Mouse (Mus musculus): ENCODE measurements around the gene Ttc8.

Ttc8 gene

DNA sequence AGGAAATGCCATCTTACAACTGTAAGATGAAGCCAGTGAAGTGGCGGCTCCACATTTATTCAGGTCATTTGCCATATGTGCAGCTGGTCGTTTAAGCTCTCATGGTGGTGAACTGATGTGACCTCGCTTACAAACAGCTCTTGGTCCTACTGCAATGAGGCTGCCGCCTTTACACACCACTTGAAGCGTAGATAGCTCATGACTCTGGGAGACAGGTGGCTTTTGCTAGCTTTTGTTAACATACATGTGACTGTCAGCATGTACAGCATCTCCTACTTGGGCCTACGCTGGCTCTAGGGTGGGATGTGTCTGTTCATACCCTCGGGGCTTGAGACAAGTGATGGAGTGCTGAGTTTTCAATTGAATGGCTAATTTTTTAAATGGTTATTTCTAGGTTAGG, 40.6 kb downstream of the Ttc8 start:
- ChIA-PET POLR2A (interaction anchor here in 1 of 4 experiments (1.9 kb wide), 1 partner anchor 12 kb away, joined by 4 read pairs; no protein-coding TSS in a partner anchor), CTCF (interaction anchor here in 1 of 4 experiments (0.5 kb wide), 1 partner anchor 1220 kb away, joined by 3 read pairs; no protein-coding TSS in a partner anchor)

DNA sequence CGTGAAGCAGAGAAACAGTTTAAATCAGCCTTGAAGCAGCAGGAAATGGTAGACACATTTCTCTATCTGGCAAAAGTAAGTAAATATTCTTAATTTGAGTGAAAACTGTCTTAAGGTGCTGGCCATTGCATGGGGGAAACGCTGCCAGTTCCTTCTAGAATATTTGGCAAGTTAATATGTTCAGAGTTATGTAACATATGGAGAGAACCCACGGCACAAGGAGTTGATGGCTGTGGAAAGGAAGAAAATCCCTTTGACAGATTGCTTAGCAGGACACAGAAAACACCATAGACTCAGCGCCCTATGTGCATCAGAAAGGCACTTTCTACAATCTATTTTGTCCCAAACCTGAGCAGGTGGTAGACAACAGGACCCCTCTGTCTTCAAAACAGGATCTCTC, 41.0 kb downstream of the Ttc8 start:
- POLR2A ChIA-PET: interaction anchor here in 1 of 4 experiments (1.9 kb wide), 1 partner anchor 12 kb away, joined by 4 read pairs; no protein-coding TSS in a partner anchor
- CTCF ChIA-PET: no interaction called here

DNA sequence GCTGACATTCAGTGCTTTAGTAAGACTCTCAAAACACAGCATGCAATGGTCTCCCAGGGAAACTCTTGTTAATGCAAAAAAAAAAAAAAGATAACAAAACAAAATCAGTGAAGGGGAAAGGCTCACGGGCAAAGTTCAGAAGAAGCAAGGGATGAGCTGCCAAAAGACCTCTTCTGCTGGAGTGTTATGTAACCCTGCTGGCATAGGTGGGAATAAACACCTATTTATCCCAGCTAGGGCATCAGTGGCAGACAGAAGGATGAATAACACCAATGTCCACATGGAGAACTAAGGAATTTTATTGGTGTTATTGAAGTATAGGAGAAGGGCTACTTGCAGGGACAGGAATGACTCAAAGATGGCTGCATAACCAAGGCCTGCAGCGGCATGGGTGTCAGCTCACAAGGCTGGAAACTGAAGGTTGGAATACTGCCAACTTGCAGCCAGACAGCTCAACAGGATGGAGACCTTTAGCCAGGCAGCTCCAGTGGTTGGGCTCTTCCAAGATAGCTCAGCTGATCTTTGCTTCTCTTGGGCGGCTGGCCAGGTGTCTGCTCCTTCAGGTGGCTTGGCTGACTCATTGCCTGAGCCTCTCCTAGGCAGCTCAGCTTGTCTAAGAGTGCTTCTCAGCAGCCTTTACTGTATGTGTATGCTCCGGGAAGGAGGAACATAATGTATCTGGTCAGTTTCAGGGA, 45.2 kb downstream of the Ttc8 start:
- CTCF ChIA-PET: no interaction called here
- POLR2A ChIA-PET: interaction anchor here in 1 of 4 experiments (0.9 kb wide), 1 partner anchor 13 kb away, joined by 3 read pairs; no protein-coding TSS in a partner anchor

DNA sequence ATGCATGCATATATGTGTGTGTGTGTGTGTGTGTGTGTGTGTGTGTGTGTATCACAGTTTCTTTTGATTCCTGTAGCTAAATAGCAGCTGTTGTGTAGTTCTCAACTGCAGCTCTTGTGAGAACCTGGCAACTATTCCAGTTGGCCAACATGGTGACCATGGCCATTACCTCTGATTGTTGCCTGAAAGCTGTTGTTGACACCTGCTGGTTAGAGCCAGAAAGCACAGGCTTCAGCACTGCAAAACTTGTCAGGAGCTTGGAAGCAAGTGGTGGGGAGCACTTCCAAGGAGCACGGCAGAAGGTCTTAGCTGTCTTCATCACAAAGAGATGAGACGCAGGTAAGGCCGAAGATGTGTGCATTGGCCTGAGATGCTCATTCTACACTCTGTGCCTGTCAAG, 51.9 kb downstream of the Ttc8 start:
- POLR2A ChIA-PET: interaction anchor here in 1 of 4 experiments (1.4 kb wide), 1 partner anchor 8 kb away, joined by 3 read pairs; no protein-coding TSS in a partner anchor
- CTCF ChIA-PET: no interaction called here

DNA sequence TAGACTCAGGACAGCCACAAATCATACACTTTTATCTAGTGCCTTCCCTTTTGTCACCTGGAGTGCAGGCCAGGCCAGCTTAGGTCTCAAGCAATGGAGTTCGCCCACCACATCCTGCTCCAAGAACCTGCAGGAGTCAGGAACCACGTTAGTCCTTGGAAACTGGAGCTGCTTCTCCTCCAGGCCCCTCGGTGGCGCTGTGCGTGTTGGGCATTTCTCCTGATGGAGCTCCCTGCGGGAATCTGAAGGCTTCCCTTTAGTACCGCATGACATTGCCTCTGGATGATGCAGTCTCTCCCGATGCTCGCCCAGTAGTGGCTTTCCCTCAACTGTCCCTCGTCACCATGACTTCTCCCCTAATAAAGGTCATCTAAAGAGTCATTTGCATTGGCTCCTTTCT, 53.1 kb downstream of the Ttc8 start:
- CTCF ChIA-PET: interaction anchor here (0.5 to 1.5 kb wide), 15 partner anchors 11 to 1158 kb away, joined by 3 to 9 read pairs (median 3); no protein-coding TSS in a partner anchor
- POLR2A ChIA-PET: interaction anchor here in 3 of 4 experiments (0.7 to 1.4 kb wide), 7 partner anchors 11 to 202 kb away, joined by 3 to 5 read pairs (median 3); partner anchors contain the start of gene Eml5 (in 2 of the 3)

DNA sequence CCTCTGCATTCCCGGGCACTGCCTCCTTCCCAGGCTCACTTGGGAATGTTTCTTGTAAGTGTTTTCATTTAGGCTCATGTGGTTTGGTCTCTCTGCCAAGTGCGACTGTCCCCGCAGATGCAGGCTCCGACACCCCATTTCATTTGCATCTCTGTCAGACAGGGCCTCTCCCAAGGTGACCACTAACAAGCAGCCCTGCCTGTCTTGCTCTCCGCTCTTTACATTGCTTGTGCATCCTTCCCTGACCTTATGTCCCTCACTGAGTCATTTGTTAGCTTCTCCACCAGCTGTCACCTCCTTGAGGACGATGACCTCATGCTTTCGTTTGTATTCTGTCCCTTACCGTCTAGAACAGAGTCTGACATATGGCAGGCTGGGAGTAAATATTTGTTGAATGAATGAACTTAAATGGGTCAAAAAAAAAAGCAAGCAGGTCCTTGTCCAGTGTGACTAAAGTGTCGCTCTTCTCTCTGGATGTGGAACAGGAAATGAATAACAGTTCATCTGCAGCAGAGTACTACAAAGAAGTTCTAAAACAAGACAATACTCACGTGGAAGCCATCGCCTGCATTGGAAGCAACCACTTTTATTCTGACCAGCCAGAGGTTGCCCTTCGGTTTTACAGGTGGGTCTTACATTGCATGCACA, 53.9 kb downstream of the Ttc8 start:
- ChIA-PET POLR2A (interaction anchor here in 2 of 4 experiments (0.7 to 1.4 kb wide), 4 partner anchors 12 to 73 kb away, joined by 3 to 5 read pairs (median 4); partner anchors contain the start of gene Eml5 (in 1 of the 2)), CTCF (interaction anchor here in 3 of 4 experiments (0.6 to 1.5 kb wide), 8 partner anchors 11 to 852 kb away, joined by 3 to 9 read pairs (median 4); no protein-coding TSS in a partner anchor)

DNA sequence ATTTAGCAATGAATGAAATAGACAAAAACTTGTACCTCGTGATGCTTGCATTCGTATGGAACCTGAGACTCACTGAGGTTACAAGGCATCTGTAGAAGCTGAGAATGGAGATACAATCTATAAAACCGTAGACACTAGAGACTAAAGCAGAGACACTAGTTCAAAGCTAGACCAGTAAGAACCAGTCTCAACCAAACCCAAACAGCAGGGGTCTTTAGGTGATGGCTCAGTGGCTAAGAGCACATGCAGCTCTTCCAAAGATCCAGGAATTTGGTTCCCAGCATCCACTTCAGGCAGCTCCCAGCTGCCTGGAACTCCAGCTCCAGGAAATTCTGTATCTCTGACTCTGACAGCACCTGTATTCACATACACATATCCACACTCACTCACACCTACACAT, 60.7 kb downstream of the Ttc8 start:
- CTCF ChIA-PET: interaction anchor here in 1 of 4 experiments (0.6 to 1.1 kb wide), 2 partner anchors 27 to 191 kb away, joined by 3 read pairs; no protein-coding TSS in a partner anchor

DNA sequence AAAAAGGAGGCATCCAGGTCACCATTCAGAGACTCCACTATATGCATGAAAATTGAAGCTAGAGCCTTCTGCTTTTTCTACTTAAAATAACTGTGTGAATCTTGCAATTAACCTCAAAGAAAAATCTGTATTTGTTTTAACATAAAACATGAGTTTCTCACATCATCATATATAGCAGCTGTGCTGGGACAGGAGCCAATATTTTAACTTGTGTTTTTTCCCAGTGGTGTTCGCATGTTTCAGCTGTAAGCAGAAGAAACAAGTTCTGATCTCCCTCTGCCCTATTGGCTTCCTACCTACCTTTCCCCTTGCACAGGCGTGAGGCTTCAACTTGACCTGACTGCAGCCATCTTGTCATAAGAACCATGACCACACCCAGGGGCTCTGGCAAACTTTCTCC, 64.4 kb downstream of the Ttc8 start:
- POLR2A ChIA-PET: interaction anchor here in 3 of 4 experiments (0.8 to 1.4 kb wide), 5 partner anchors 9 to 83 kb away, joined by 3 to 4 read pairs (median 3); no protein-coding TSS in a partner anchor
- CTCF ChIA-PET: interaction anchor here in 2 of 4 experiments (0.7 kb wide), 2 partner anchors 11 to 52 kb away, joined by 3 to 9 read pairs; no protein-coding TSS in a partner anchor

More for the DNA sequence above, 60.7 kb downstream of the Ttc8 start:
- POLR2A ChIA-PET: interaction anchor here in 2 of 4 experiments (0.6 to 1.4 kb wide), 4 partner anchors 16 to 562 kb away, joined by 3 to 4 read pairs (median 4); no protein-coding TSS in a partner anchor

DNA sequence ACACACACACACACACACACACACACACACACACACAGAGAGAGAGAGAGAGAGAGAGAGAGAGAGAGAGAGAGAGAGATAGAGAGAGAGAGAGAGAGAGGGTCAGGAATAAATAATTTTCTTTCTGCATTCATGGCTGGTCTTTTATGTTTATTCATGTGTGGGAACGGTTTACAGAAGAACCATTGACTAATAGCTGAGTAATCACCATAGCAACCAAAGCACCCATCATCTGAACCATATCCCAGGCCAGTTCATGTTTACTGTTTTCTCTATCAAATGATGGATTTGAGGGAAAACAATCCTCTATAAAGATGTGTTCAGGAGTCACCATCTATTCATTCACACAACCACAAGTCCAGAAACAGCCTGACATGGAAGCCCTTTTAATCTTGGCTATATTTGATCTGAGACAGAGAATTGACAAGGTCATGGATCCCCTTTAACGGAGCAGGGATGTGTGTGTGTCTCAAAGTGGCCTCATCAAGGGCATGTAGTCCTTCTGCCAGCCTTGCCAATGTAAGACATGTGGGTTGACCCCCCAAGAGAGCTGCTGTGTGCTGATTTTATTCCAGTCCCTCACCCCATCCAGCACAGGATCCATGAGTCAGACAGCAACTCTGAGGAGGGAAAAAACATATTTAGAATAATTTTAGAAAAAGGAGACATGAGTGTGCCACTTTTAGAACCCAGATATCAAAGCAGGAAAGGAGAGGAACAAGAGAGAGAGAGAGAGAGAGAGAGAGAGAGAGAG, 70.9 kb downstream of the Ttc8 start:
- POLR2A ChIA-PET: no interaction called here
- CTCF ChIA-PET: no interaction called here

DNA sequence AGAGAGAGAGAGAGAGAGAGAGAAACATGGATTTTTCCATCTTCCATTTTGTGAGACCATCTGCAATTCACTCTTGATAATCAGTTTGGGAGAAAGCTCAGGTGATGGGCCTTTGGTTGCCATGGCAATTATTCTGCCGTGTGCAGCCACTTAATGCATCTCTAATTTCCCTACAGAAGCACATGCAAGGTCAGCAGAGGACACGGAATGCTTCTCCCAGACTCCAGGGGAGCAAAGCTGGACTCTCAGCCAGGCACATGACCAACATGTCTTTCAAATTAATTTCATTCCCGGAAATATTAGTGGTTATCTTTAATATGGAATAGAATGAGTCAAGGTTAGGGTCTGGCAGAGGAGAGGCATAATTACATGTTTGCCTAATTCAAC, 71.4 kb downstream of the Ttc8 start:
- POLR2A ChIA-PET: no interaction called here

DNA sequence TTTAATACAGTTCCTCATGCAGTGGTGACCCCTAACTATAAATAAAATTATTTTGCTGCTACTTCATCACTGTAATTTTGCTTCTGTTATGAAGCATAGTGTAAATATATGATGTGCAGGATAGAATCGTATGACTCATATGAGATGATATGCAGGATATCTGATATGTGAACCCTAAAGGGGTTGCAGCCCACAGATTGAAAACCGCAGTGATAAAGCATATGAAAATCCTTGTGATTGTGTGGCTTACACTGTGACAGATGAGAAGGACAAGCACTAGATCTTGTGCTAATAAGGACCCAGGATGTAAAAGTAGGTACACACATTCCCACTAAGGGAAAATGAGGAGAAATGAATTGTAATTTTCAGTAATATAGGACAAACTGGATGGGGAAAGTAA, 73.4 kb downstream of the Ttc8 start:
- POLR2A ChIA-PET: no interaction called here
- CTCF ChIA-PET: no interaction called here

More for the DNA sequence above, 71.4 kb downstream of the Ttc8 start:
- CTCF ChIA-PET: no interaction called here

DNA sequence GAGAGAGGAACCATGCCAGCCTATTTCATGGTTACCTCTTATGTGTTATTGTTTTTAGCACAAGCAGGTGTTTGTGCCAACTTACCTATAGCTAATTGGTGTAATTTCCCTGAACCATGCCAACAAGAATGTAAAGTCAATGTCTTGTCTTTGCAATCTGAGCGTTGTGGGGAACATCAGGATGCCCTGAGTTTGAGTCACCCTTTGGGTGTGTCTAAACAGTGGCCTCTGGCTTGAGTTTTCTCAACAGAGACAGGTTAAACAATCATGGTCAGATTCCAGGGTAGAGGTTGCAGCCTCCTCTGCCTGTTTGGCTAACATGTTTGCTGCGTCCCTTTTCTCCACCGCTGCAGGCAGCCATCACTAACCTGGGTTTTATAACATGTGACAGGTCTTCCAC, 74.0 kb downstream of the Ttc8 start:
- CTCF ChIA-PET: no interaction called here
- POLR2A ChIA-PET: no interaction called here

DNA sequence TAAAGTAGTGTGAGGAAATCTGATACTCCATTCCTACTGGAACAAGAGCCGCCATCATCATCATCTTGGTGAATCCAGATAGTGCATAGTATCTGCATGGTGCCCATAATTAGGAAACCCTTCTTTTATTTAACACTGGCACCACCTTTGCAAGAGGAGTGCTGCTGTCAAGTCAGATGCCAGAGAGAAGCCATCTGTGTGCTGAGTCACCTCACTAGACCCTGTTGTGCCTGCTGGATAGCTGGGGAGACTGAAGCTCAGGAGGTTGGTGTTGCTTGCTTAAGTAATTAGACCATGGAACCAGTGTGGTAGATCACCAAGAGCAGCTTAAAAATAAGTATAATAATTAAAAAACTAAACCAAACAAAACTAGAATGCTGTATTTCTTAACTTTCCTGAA, 75.5 kb downstream of the Ttc8 start:
- ChIA-PET CTCF (interaction anchor here in 1 of 4 experiments (1.3 kb wide), 1 partner anchor 88 kb away, joined by 5 read pairs; no protein-coding TSS in a partner anchor), POLR2A (interaction anchor here in 1 of 4 experiments (1.1 kb wide), 1 partner anchor 15 kb away, joined by 3 read pairs; no protein-coding TSS in a partner anchor)

DNA sequence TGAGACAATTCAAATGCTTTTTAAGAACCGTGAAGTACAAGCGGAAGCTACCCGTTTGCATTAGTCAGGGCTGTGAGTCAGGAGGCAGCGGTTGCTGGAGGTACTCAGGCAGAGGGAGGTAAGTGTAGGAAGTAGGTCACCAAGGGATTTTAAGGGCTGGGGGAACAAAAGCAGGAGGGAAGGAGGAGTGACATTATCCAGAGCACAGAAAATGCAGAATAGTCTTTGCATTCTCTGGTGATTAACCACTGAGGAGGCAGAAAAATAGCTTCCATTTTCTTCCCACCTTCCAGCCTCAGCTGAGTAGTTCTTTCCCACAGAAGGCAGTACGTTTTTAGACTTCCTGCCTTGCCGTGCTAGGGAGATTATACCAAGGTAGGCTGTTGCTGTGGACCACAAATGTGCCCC, 76.2 kb downstream of the Ttc8 start:
- ChIA-PET POLR2A (interaction anchor here in 1 of 4 experiments (0.6 to 1.1 kb wide), 2 partner anchors 12 to 15 kb away, joined by 3 read pairs; no protein-coding TSS in a partner anchor), CTCF (interaction anchor here in 2 of 4 experiments (0.6 to 1.3 kb wide), 2 partner anchors 87 to 722 kb away, joined by 3 to 5 read pairs; no protein-coding TSS in a partner anchor)

DNA sequence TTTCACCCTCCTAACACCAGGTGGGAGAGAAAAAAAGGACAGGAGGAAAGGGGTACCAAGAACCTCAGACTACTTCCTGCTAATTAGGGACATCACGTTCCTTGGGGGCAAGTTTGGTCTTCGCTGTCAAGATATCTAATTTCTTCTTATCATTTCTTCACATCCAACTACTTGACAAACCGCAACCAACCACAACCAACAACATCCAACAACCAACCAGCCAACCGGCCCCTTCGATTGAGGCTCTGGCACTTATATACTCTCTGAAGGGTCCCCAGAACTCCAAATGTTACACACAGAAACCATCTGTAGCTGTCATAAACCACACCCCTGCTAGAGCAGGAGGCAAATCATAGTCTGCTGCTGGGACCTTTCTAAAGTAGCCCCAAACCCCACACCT, 76.7 kb downstream of the Ttc8 start:
- CTCF ChIA-PET: interaction anchor here in 1 of 4 experiments (1.3 kb wide), 1 partner anchor 87 kb away, joined by 5 read pairs; no protein-coding TSS in a partner anchor
- POLR2A ChIA-PET: interaction anchor here in 1 of 4 experiments (0.6 to 1.1 kb wide), 2 partner anchors 13 to 16 kb away, joined by 3 read pairs; no protein-coding TSS in a partner anchor

DNA sequence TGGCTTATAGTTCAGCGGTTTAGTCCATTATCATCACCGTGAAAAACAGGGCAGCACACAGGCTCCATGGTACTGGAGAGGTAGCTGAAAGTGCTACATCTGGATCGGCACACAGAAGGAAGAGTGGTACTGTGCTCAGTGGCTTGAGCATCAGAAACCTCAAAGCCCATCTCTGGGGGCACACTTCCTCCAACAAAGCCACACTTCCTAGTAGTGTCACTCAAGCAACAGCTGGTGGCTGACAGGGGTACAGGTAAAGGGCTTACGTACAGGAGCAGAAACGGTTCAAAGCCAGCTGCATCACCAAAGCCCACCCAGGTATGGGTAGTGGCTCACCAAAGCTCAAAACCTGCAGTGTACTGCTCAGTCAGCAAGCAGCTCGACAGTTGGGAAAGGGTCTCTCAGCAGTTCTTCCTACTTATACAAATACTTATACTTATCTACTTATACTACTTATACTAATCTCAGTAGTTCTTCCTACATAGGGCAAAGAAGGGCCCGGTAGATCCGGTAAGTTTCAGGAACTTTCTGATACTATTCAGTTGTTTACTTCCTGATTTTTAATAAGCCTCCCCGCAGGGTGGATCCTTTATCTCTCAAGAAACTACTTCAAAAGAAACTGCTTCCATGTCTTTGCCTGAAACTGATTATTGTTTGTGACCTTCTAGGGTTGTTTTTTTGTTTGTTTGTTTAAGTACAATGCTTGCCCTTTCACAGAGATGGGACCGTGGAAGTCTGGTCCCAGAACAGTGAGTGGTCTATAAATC, 78.5 kb downstream of the Ttc8 start:
- CTCF ChIA-PET: interaction anchor here in 1 of 4 experiments (0.6 kb wide), 1 partner anchor 906 kb away, joined by 3 read pairs; no protein-coding TSS in a partner anchor
- POLR2A ChIA-PET: interaction anchor here in 1 of 4 experiments (1.2 kb wide), 1 partner anchor 12 kb away, joined by 4 read pairs; no protein-coding TSS in a partner anchor

DNA sequence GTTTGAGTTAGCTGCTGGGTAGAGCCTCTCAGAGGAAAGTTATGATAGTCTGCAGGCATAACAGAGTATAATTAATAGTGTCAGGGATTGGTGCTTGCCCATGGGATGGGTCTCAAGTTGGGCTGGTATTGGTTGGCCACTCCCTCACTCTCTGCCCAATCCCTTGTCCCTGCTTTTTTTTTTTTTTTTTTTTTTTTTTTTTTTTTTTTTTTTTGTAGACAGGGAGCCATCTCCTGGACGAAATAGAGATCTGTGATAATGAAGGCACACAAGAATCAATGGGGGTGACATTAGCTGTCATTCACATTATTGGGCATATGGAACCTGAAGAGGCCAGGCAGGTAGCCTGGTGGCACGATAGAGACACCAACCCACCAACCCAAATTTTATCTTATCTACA, 79.9 kb downstream of the Ttc8 start:
- CTCF ChIA-PET: interaction anchor here in 1 of 4 experiments (0.7 kb wide), 1 partner anchor 912 kb away, joined by 7 read pairs; no protein-coding TSS in a partner anchor

More for the DNA sequence above, 79.9 kb downstream of the Ttc8 start:
- POLR2A ChIA-PET: no interaction called here

Measured in embryonic stem cell, embryonic (primary cell).